Mouse (Mus musculus): ENCODE measurements around the gene Cyp51. TPM values are rescaled to one million over a fixed set of nuclear protein-coding genes. Genes with fewer than 3 reads are reported as not detected.

The Cyp51 gene
- polyA plus RNA-seq, 1 experiment from 2014 or later = 105 TPM

Other genes starting within 250 kb of the Cyp51 start
- gene Mterf1a, start 210.8 kb downstream of the Cyp51 start, polyA plus RNA-seq (2016; fragmentation: Nextera tagmentation; extraction: Ambion mirVana) = 9.0 and 9.2 TPM in 2 replicates
- 158 and 178 TPM in 2 replicates for gene Akap9, start 176.7 kb downstream of the Cyp51 start, polyA plus RNA-seq (2016; fragmentation: Nextera tagmentation; extraction: Ambion mirVana)
- gene Mterf1b, start 87.6 kb upstream of the Cyp51 start, polyA plus RNA-seq (2016; fragmentation: Nextera tagmentation; extraction: Ambion mirVana) = 3.4 and 3.9 TPM in 2 replicates

Measured in embryonic facial prominence, embryonic 12.5 days (tissue).